Mouse (Mus musculus) thymus, adult 2 months (tissue): ENCODE measurements around the gene Efcc1. TPM values are rescaled to one million over a fixed set of nuclear protein-coding genes. Genes with fewer than 3 reads are reported as not detected.

ENCODE experiments used
- DNase-seq: peaks from one replicate; pipeline ENCODE4 v3.0.0; 2021
- H3K27ac ChIP-seq: fragments of 200-500 bp; 2 replicates; pipeline ENCODE4 v1.5.1; 2012; ENCODE audit warnings: low read length, control low read depth; ENCODE audit not compliant: control insufficient read depth, insufficient read depth
- H3K27me3 ChIP-seq: fragments of 200-500 bp; 2 replicates; pipeline ENCODE4 v1.6.1; 2012; ENCODE audit warnings: mild to moderate bottlenecking, low read length, moderate library complexity, mixed read lengths; ENCODE audit not compliant: control insufficient read depth, insufficient read depth
- H3K36me3 ChIP-seq: fragments of 200-500 bp; 2 replicates; pipeline ENCODE4 v1.6.1; 2012; ENCODE audit warnings: mild to moderate bottlenecking, low read length, moderate library complexity; ENCODE audit not compliant: control insufficient read depth, insufficient read depth
- H3K4me1 ChIP-seq: fragments of 200-500 bp; replicated peaks from 2 replicates; pipeline ENCODE4 v1.6.1; 2012; ENCODE audit warnings: low read length; ENCODE audit not compliant: control insufficient read depth, insufficient read depth
- H3K4me3 ChIP-seq: fragments of 200-500 bp; 2 replicates; pipeline ENCODE4 v1.5.1; 2012; ENCODE audit warnings: mild to moderate bottlenecking, low read length, control low read depth, moderate library complexity; ENCODE audit not compliant: control insufficient read depth, insufficient read depth
- CTCF ChIP-seq: fragments of 200-500 bp; IDR thresholded peaks from 2 replicates; pipeline ENCODE4 v1.5.1; 2012; ENCODE audit warnings: mild to moderate bottlenecking, control low read depth, low read length, moderate library complexity, borderline replicate concordance; ENCODE audit not compliant: control insufficient read depth, poor library complexity, insufficient read depth; ENCODE audit errors: extremely low read depth
- POLR2A ChIP-seq: fragments of 200-500 bp; IDR thresholded peaks from 2 replicates; pipeline ENCODE4 v1.6.1; 2012; ENCODE audit warnings: mild to moderate bottlenecking, low read length, control low read depth, moderate library complexity; ENCODE audit not compliant: control insufficient read depth, poor library complexity, insufficient read depth; ENCODE audit errors: extremely low read depth
- WGBS: fragments of 180-500 bp; shearing (Covaris S2); methylation state at CpG from one replicate; pipeline ENCODE4 v1.1.7; 2018; 5-methylcytosine and 5-hydroxymethylcytosine counted together
- polyA plus RNA-seq: library from polyadenylated mRNA; depleted of rRNA; stranded (reverse); fragments of >200 nt; gene quantifications from 2 replicates; pipeline ENCODE4 v1.2.3, GENCODE M21; 2012

Efcc1 gene
- polyA plus RNA-seq, 1 experiment: 0.55 TPM

DNA sequence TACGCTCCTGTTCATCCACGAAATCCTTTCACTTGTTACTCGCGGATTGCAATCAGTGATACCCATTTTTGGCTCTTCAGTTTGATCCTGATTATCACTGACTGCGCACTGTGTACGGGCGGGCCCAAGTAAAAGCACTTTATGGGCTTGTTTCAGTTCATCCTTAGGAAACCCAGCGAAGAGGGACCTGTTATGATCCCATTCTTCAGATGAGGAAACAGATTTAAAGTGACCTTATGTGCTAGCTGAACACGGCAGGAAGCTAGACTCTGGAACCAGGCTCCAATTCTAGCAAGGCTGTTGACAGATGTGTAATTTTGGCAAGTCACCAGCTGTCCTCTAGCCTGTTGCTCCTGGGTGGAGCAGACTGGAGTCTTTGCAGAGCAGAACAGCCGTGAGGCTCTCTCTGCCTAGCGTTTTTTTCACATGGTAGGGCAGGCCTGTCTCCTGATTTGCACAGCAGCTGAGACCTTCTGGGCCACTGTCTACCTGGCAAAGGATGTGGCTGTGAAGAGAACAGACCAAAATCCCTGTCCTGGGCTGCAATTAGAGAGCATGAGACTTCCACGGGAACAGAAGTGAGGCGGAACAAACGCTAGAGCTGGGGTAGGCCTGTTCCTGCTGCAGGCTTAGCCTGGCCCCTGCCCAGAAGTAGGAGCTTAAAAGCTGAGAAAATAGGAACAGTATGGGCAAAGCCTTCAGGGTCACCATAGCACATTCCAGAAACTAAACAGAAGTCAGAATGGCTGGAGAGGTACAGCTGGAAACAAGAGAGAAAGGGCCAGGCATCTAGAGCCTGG lies 2.7 kb downstream of the Efcc1 start:
- H3K27me3 ChIP-seq: peaks cover 19% of the 10 kb centered on the region; the same call in 1 of the 2 replicates
- H3K27ac ChIP-seq: no peak overlapping the region
- WGBS: 65% methylated on average over 14 of the region's 14 CpGs
- DNase-seq: no peak
- H3K4me1 ChIP-seq: peaks cover 5% of the 10 kb centered on the region; the same call in 1 of the 2 replicates
- H3K4me3 ChIP-seq: no peak overlapping the region
- TF ChIP-seq CTCF (no peak), POLR2A (no peak)
- H3K36me3 ChIP-seq: no peaks in the 10 kb centered on the region

DNA sequence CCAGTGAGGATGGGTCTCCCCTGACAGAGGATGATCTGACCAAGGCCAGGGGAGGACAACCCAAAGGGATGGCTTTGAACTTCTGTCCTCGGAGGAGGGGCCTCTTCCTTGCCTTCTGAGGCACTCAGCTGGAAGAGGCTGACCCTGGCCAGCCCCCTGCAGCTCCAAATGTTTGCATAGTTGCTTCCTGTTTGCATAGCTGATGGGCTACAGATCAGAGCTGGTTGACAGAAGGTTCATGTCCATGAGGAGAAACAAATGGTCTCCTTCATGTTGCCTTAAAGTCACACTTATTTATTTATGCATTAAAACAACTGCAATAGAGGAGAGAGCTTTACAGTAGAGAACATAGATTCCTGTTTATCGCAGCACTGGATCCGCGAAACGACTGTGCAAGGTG lies 3.5 kb downstream of the Efcc1 start:
- Histone ChIP-seq H3K27me3 (peaks cover 19% of the 10 kb centered on the region; the same call in 1 of the 2 replicates), H3K36me3 (no peaks in the 10 kb centered on the region), H3K4me3 (no peak overlapping the region), H3K27ac (no peak overlapping the region), H3K4me1 (peaks cover 5% of the 10 kb centered on the region; the same call in 1 of the 2 replicates)
- no peak for DNase-seq
- TF ChIP-seq POLR2A (no peak), CTCF (no peak)
- 93% methylated on average over 5 of the region's 5 CpGs for WGBS

DNA sequence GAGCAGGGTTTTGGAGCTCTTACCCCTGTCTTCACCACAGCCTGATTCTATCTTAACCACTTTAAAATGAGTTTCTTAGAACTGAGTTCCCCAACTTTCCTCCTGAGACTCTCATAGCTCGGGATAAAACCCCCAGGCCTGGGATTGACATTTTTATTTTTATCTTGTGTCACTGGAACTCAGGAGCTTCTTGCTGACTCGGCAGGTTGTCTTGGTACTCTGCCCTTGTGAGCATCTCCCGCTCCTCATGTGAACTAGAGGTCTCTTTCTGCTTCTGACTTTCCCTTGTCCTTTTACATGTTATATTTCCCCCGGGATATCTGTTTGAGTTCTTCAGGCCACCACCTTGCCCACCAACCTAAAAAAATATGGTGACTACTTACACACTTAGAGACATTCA lies 6.3 kb downstream of the Efcc1 start:
- TF ChIP-seq POLR2A: no peak
- TF ChIP-seq CTCF: no peak
- H3K27ac ChIP-seq: no peak overlapping the region
- peaks cover 8% of the 10 kb centered on the region; the same call in 1 of the 2 replicates for H3K4me1 ChIP-seq
- H3K4me3 ChIP-seq: no peak overlapping the region
- no peaks in the 10 kb centered on the region for H3K36me3 ChIP-seq
- no peak for DNase-seq
- 69% methylated on average over 4 of the region's 4 CpGs for WGBS
- H3K27me3 ChIP-seq: peaks cover 5% of the 10 kb centered on the region; the same call in 1 of the 2 replicates

DNA sequence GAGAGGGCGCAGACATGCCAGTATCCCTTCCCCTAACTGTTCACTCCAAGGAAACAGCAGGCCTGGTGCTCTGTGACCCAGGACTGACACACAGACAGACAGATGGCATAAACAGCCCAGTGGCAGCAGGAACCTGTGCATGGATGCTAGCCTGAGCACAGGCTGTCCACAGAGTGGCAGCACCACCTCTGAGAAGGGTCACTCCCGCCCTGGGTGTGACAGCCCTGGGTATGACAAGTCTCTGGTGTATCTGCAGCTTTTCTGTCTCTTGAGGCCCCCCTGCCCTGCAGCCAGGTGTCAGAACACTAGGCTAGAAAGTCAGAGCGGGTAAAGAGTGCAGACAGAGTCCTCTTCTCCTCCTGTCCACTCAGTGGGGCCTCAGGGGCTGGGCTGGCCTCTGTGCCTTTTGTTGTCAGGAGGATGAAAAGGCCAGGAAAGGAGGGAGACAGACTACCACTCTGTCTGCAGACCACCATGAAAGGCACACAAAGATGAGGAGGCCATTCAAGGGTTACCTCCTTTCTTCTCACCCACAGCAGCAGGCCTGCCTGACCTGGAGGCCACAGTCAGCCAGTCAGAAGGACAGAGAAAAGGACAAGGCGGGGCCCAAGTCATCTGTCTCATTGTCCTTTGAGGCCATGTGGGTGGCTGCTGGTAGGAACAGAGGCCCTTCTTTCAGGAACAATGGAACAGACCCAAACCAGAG lies 7.4 kb downstream of the Efcc1 start:
- 89% methylated on average over 4 of the region's 4 CpGs for WGBS

DNA sequence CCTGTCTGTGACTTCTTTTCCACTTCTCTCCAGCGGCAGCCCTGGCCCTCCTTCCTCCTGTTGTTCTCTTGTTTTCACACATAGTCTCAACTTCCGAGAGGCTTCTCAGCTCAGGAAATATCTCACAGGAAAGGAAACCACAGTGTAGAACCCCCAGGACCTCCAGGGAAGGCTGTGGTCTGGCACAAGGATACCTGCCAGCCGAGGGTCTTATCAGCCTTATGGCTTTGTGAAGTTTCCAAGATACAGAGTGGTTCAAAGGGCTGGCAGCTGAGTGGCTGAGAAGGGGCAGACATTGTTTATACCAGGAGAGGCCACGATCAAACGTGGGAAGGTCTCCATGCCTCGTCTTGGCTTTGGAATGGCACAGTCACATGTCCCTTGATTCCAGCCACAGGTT lies 9.2 kb downstream of the Efcc1 start:
- H3K27ac ChIP-seq: no peak overlapping the region
- TF ChIP-seq POLR2A (no peak), CTCF (no peak)
- H3K36me3 ChIP-seq: no peaks in the 10 kb centered on the region
- H3K4me1 ChIP-seq: 0 out of 2 replicates have a peak, but pooled peaks cover 3% of the 10 kb centered on the region
- 13% methylated on average over 6 of the region's 6 CpGs for WGBS
- DNase-seq: no peak
- no peaks in the 10 kb centered on the region for H3K27me3 ChIP-seq
- no peak overlapping the region for H3K4me3 ChIP-seq

More for the DNA sequence above, 7.4 kb downstream of the Efcc1 start:
- Histone ChIP-seq H3K27ac (no peak overlapping the region), H3K27me3 (no peaks in the 10 kb centered on the region; the same call in 1 of the 2 replicates), H3K4me1 (0 out of 2 replicates have a peak, but pooled peaks cover 3% of the 10 kb centered on the region), H3K4me3 (no peak overlapping the region), H3K36me3 (no peaks in the 10 kb centered on the region)
- DNase-seq: no peak
- no peak for TF ChIP-seq CTCF
- TF ChIP-seq POLR2A: no peak

DNA sequence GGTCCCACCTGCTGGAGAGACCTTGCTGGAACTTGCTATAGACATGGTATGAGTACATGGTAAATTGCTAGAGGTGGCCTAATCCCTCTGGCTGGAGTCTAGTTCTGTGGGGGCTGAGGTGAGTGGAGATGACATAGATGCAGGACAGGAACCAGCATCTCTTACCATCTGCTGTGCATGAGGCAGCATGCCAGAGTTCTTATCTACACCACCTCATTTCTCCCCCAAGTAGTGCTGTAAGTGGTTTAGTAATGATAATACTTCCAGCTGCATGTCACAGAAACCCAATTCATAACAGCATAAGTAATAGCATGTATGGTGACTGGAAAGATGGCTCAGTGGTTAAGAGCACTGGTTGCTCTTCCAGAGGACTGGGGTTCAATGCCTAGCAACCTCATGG lies 9.8 kb downstream of the Efcc1 start:
- no peaks in the 10 kb centered on the region for H3K27me3 ChIP-seq
- no peak for DNase-seq
- H3K4me3 ChIP-seq: no peak overlapping the region
- no peak for TF ChIP-seq POLR2A
- TF ChIP-seq CTCF: no peak
- H3K36me3 ChIP-seq: no peaks in the 10 kb centered on the region
- H3K27ac ChIP-seq: no peak overlapping the region
- H3K4me1 ChIP-seq: 0 out of 2 replicates have a peak, but pooled peaks cover 3% of the 10 kb centered on the region

DNA sequence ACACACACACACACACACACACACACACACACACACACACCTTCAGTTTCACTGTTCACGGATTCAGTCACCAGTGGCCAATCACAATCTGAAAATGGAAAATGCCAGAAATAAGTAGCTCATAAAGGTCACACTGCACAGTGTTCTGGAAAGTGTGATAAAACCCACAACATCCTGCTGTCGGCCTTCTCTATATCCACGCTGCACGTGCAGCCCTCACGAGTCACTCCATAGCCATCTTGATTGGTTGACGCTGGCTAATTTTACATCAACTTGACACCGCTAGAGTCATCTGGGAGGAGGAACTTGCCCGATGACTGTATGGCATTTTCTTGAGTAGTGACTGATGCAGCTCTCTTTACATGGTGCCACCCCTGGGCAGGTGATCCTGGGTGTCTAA lies 11.3 kb downstream of the Efcc1 start:
- no peak for DNase-seq
- WGBS: 38% methylated on average over 8 of the region's 8 CpGs
- no peaks in the 10 kb centered on the region for H3K27me3 ChIP-seq
- H3K36me3 ChIP-seq: no peaks in the 10 kb centered on the region
- H3K27ac ChIP-seq: no peak overlapping the region
- H3K4me1 ChIP-seq: 0 out of 2 replicates have a peak, but pooled peaks cover 3% of the 10 kb centered on the region
- TF ChIP-seq POLR2A (no peak), CTCF (no peak)
- no peak overlapping the region for H3K4me3 ChIP-seq
